ENCODE assay signal across 13 mouse cellular contexts in genomic region chr14:20773410-20773809, GRCm38 (mm10). TPM values are rescaled to one million over a fixed set of nuclear protein-coding genes. Genes with fewer than 3 reads are reported as not detected.
DNase-seq lines count a peak whose midpoint lies in the region; ATAC-seq and TF ChIP-seq lines count a peak whose summit lies in the region.
"Had no signal": no experiment of that assay in that cellular context is flagged by ENCODE, and none has a peak within 500 bp of the region (broad histone marks: within the 10 kb centered on the region; RNA-seq: fewer than 3 reads in every experiment).

No protein-coding gene starts in this region.

- no peak for TF ChIP-seq EP300 in heart, postnatal 0 days (IDR thresholded peaks at IDR 0.05; ENCODE audit: low read depth)

- DNase-seq in cerebellum, postnatal 36 days: peak; percentile 24 to 27
- no peak for DNase-seq in cerebellum, adult 8-10 months
- no peak for DNase-seq in heart, postnatal 0 days (ENCODE audit: low spot score)
- DNase-seq in heart, postnatal 25 days (ENCODE audit: low spot score): no peak
- DNase-seq in gonadal fat pad, adult 2 months (ENCODE audit: low read depth): peak; percentile 91
- DNase-seq in urinary bladder, postnatal 4 days (ENCODE audit: low spot score in 2 of 2): no peak
- no peak for DNase-seq in spleen, adult 18-20 months
- DNase-seq: forebrain, postnatal 0 days; left cerebral cortex, postnatal 4 days; lung, adult 2 months had no signal

- H3K36me3 ChIP-seq in heart, postnatal 0 days (replicated peaks; ENCODE audit: control insufficient read depth, insufficient read depth, low read length): peaks cover 38% of the 10 kb centered on the region
- peaks cover 21% of the 10 kb centered on the region for H3K36me3 ChIP-seq in kidney, embryonic 16.5 days (ENCODE audit: insufficient read depth, low read length)

- no peaks in the 10 kb centered on the region for H3K27me3 ChIP-seq in heart, postnatal 0 days (ENCODE audit: control insufficient read depth, insufficient read depth, low read length)
- no peaks in the 10 kb centered on the region for H3K27me3 ChIP-seq in kidney, embryonic 16.5 days (ENCODE audit: insufficient read depth, low read length)

- 62% methylated on average over 3 of the region's 3 CpGs for WGBS in heart, postnatal 0 days
- whole genome bisulfite sequencing in kidney, embryonic 16.5 days: 65% methylated on average over 3 of the region's 3 CpGs

- H3K4me1 ChIP-seq in heart, postnatal 0 days (ENCODE audit: control insufficient read depth, insufficient read depth): peaks cover 31% of the 10 kb centered on the region
- H3K4me1 ChIP-seq in kidney, embryonic 16.5 days (ENCODE audit: insufficient read depth, low read length): peaks cover 29% of the 10 kb centered on the region

- TF ChIP-seq CTCF in heart, postnatal 0 days (IDR thresholded peaks at IDR 0.05; ENCODE audit: low read depth): no peak

- H3K9me3 ChIP-seq in heart, postnatal 0 days (replicated peaks; ENCODE audit: control insufficient read depth, low read length): no peaks in the 10 kb centered on the region
- no peaks in the 10 kb centered on the region for H3K9me3 ChIP-seq in kidney, embryonic 16.5 days (ENCODE audit: low read length)
- H3K9me3 ChIP-seq: G1E had no signal

- ATAC-seq in heart, postnatal 0 days (ENCODE audit: insufficient read depth, low read depth): no peak
- ATAC-seq in kidney, embryonic 16.5 days (ENCODE audit: low FRiP score, low TSS enrichment): peak; percentile 30; the same call in 1 of the 2 replicates
- ATAC-seq: forebrain, postnatal 0 days had no signal

- intact Hi-C loops in heart, postnatal 25 days (cut with DNase I): no loop called here

- no peak overlapping the region for H3K4me2 ChIP-seq in heart, postnatal 0 days (ENCODE audit: low read depth, low read length)
- H3K4me2 ChIP-seq in kidney, embryonic 16.5 days (replicated peaks; ENCODE audit: low read depth, low read length): no peak overlapping the region

- no peak overlapping the region for H3K9ac ChIP-seq in heart, postnatal 0 days (replicated peaks; ENCODE audit: low read depth, low read length)
- H3K9ac ChIP-seq in kidney, embryonic 16.5 days (replicated peaks; ENCODE audit: low read length): no peak overlapping the region
- H3K9ac ChIP-seq: forebrain, postnatal 0 days had no signal

- H3K27ac ChIP-seq in heart, postnatal 0 days (ENCODE audit: low read depth): peak overlapping the region; percentile 57
- no peak overlapping the region for H3K27ac ChIP-seq in kidney, embryonic 16.5 days (ENCODE audit: low read length)

- H3K4me3 ChIP-seq in heart, postnatal 0 days (ENCODE audit: low read depth, low read length): no peak overlapping the region
- no peak overlapping the region for H3K4me3 ChIP-seq in kidney, embryonic 16.5 days (ENCODE audit: low read length)
- H3K4me3 ChIP-seq: myocyte had no signal

RNA-seq across cellular contexts. Expression of gene Camk2g, which starts 20.5 kb away (rescaled TPM):
- 74.5 and 107 TPM in 2 replicates for total RNA-seq in heart, postnatal 0 days (2014; rRNA removed; ENCODE audit: low replicate concordance)
- polyA plus RNA-seq in heart, postnatal 0 days (2015; fragmentation: Nextera tagmentation; extraction: Ambion mirVana): 60.8 and 72.5 TPM in 2 replicates
- total RNA-seq in heart, postnatal 25 days (2021): 10 to 100 TPM; 50.4 to 59.5 TPM
- 38.5 and 43.3 TPM in 2 replicates for polyA plus RNA-seq in gonadal fat pad, adult 2 months (2012; rRNA removed)
- 41.7 and 46.0 TPM in 2 replicates for polyA plus RNA-seq in kidney, embryonic 16.5 days (2015; fragmentation: Nextera tagmentation; extraction: Ambion mirVana)

RNA-seq across cellular contexts. Expression of gene Ndst2, which starts 39.0 kb away (rescaled TPM):
- 8.0 and 20.3 TPM in 2 replicates for total RNA-seq in heart, postnatal 0 days (2014; rRNA removed; ENCODE audit: low replicate concordance)
- polyA plus RNA-seq in heart, postnatal 0 days (2015; fragmentation: Nextera tagmentation; extraction: Ambion mirVana): 7.8 and 8.5 TPM in 2 replicates
- 10 to 100 TPM; 10.0 to 12.6 TPM for total RNA-seq in heart, postnatal 25 days (2021)
- polyA plus RNA-seq in gonadal fat pad, adult 2 months (2012; rRNA removed): 55.9 and 56.1 TPM in 2 replicates
- 31.6 and 33.5 TPM in 2 replicates for polyA plus RNA-seq in kidney, embryonic 16.5 days (2015; fragmentation: Nextera tagmentation; extraction: Ambion mirVana)

Comparison
In these comparisons a context has a peak if more than half of its experiments do, and no peak if none do; other contexts are left out.
1. DNase-seq: peak in cerebellum, postnatal 36 days (2 of 2) and gonadal fat pad, adult 2 months (single experiment); none in cerebellum, adult 8-10 months (single experiment), heart, postnatal 0 days (single experiment), heart, postnatal 25 days (single experiment), urinary bladder, postnatal 4 days (0 of 2) and spleen, adult 18-20 months (0 of 2).